Comparison of ENCODE assay signal across 9 mouse cellular contexts in the genomic region with DNA sequence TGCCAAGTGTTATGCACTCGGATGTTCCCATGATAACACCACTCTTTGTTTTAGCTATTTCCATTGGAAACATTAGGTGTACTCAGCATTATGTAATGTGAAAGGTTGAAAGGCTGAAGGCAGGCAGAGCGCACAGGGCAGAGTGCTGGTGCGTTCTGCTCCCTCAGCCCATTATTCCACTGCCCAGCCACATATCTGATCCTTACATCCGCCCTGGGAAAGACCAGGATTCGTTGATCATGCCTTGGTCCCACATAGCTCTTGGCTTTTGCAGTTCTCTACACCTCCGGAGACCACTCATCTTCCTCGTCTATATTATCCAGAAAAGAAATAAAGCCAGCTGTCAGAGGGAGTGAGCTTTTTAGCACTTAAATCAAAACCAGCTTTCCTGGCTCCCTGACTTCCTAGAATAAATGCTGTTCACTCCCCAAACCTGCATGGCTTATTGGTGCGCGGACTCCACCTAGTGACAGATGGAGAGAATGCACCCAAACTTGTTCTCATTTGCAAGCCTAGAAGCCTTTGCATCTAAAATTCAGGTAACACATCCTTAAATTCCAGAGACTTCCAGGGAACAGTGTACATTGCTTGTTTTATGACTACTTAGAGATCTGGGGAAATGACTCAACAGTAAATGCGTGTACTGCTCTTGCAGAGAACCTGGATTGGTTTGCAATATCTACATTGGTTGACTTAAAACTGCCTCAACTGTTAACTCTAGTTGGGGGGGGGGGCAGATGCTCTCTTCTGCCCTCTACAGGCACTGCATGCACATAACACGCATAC. TPM values are rescaled to one million over a fixed set of nuclear protein-coding genes. Genes with fewer than 3 reads are reported as not detected.
A peak's percentile ranks its signal among the peaks of the same experiment; 100 is the strongest.
DNase-seq lines count a peak whose midpoint lies in the region; ATAC-seq lines count a peak whose summit lies in the region.
"Had no signal": no experiment of that assay in that cellular context is flagged by ENCODE, and none has a peak within 500 bp of the region (broad histone marks: within the 10 kb centered on the region; RNA-seq: fewer than 3 reads in every experiment).

No protein-coding gene starts in this region.

- no peak overlapping the region for H3K4me2 ChIP-seq in intestine, embryonic 14.5 days (ENCODE audit: low read length)
- no peak overlapping the region for H3K4me2 ChIP-seq in intestine, embryonic 16.5 days (ENCODE audit: low read depth, low read length)
- 0 out of 2 replicates have a peak overlapping the region, but pooled peaks have one; percentile 22 for H3K4me2 ChIP-seq in kidney, embryonic 15.5 days
- peak overlapping the region; percentile 31; the same call in 1 of the 2 replicates for H3K4me2 ChIP-seq in limb, embryonic 12.5 days
- H3K4me2 ChIP-seq in neural tube, embryonic 11.5 days (ENCODE audit: low read depth) = no peak overlapping the region

- no peaks in the 10 kb centered on the region for H3K9me3 ChIP-seq in intestine, embryonic 14.5 days (ENCODE audit: control insufficient read depth, low read length)
- no peaks in the 10 kb centered on the region for H3K9me3 ChIP-seq in intestine, embryonic 16.5 days (ENCODE audit: control insufficient read depth, low read length)
- H3K9me3 ChIP-seq in kidney, embryonic 15.5 days (replicated peaks) = no peaks in the 10 kb centered on the region
- no peaks in the 10 kb centered on the region for H3K9me3 ChIP-seq in limb, embryonic 12.5 days
- no peaks in the 10 kb centered on the region for H3K9me3 ChIP-seq in neural tube, embryonic 11.5 days (ENCODE audit: control insufficient read depth, low read length)

- H3K4me3 ChIP-seq in intestine, embryonic 14.5 days (ENCODE audit: low read depth, low read length) = no peak overlapping the region
- H3K4me3 ChIP-seq in intestine, embryonic 16.5 days (ENCODE audit: low read length) = no peak overlapping the region
- H3K4me3 ChIP-seq in kidney, embryonic 15.5 days (replicated peaks) = no peak overlapping the region
- no peak overlapping the region for H3K4me3 ChIP-seq in limb, embryonic 12.5 days (replicated peaks)
- no peak overlapping the region for H3K4me3 ChIP-seq in neural tube, embryonic 11.5 days (ENCODE audit: low read depth, low read length)

- no peak overlapping the region for H3K9ac ChIP-seq in intestine, embryonic 14.5 days (ENCODE audit: low read length)
- no peak overlapping the region for H3K9ac ChIP-seq in intestine, embryonic 16.5 days (ENCODE audit: low read depth, low read length)
- no peak overlapping the region for H3K9ac ChIP-seq in kidney, embryonic 15.5 days
- H3K9ac ChIP-seq in limb, embryonic 12.5 days (replicated peaks) = no peak overlapping the region
- no peak overlapping the region for H3K9ac ChIP-seq in neural tube, embryonic 11.5 days (ENCODE audit: low read length)

- H3K4me1 ChIP-seq in intestine, embryonic 14.5 days (replicated peaks; ENCODE audit: control insufficient read depth, insufficient read depth, low read length) = no peaks in the 10 kb centered on the region
- H3K4me1 ChIP-seq in intestine, embryonic 16.5 days (ENCODE audit: control insufficient read depth, insufficient read depth, low read length) = no peaks in the 10 kb centered on the region
- 0 out of 2 replicates have a peak, but pooled peaks cover 2% of the 10 kb centered on the region for H3K4me1 ChIP-seq in kidney, embryonic 15.5 days
- H3K4me1 ChIP-seq in limb, embryonic 12.5 days (replicated peaks) = 0 out of 2 replicates have a peak, but pooled peaks cover 5% of the 10 kb centered on the region
- no peaks in the 10 kb centered on the region for H3K4me1 ChIP-seq in neural tube, embryonic 11.5 days (ENCODE audit: control insufficient read depth, insufficient read depth, low read length)

- no peaks in the 10 kb centered on the region for H3K27me3 ChIP-seq in intestine, embryonic 14.5 days (replicated peaks; ENCODE audit: control insufficient read depth, insufficient read depth, low read length)
- H3K27me3 ChIP-seq in intestine, embryonic 16.5 days (replicated peaks; ENCODE audit: control insufficient read depth, insufficient read depth, low read length) = no peaks in the 10 kb centered on the region
- 0 out of 2 replicates have a peak, but pooled peaks cover 3% of the 10 kb centered on the region for H3K27me3 ChIP-seq in kidney, embryonic 15.5 days
- 0 out of 2 replicates have a peak, but pooled peaks cover 4% of the 10 kb centered on the region for H3K27me3 ChIP-seq in limb, embryonic 12.5 days
- no peaks in the 10 kb centered on the region for H3K27me3 ChIP-seq in neural tube, embryonic 11.5 days (ENCODE audit: control insufficient read depth, insufficient read depth, low read length)

- ATAC-seq in intestine, embryonic 14.5 days (replicated peaks; ENCODE audit: low FRiP score, low TSS enrichment, low read depth) = no peak; the same call in 1 of the 2 replicates
- no peak for ATAC-seq in intestine, embryonic 16.5 days
- ATAC-seq in kidney, embryonic 15.5 days (replicated peaks; ENCODE audit: low FRiP score) = 0 out of 2 replicates have a peak, but pooled peaks have one; percentile 16
- peak; percentile 68 for ATAC-seq in limb, embryonic 12.5 days (ENCODE audit: insufficient number of reproducible peaks, insufficient read depth, low FRiP score, low TSS enrichment, low read depth)
- ATAC-seq in neural tube, embryonic 11.5 days (ENCODE audit: insufficient read depth, low FRiP score, low TSS enrichment) = peak; percentile 38; the same call in 1 of the 2 replicates

- DNase-seq in intestine, embryonic 14.5 days (ENCODE audit: low spot score) = peak; percentile 89
- DNase-seq in cerebellum, postnatal 14 days = peak; percentile 88 to 89
- DNase-seq in frontal cortex, postnatal 14 days (ENCODE audit: low spot score in 2 of 2) = peak; percentile 80 to 92
- DNase-seq in neural tube, embryonic 11.5 days (ENCODE audit: low spot score) = peak; percentile 79
- peak; percentile 18 to 29 for DNase-seq in thymus, postnatal 36 days

- H3K27ac ChIP-seq in intestine, embryonic 14.5 days (ENCODE audit: low read depth) = no peak overlapping the region
- no peak overlapping the region for H3K27ac ChIP-seq in intestine, embryonic 16.5 days (ENCODE audit: low read length)
- H3K27ac ChIP-seq in kidney, embryonic 15.5 days = no peak overlapping the region
- no peak overlapping the region for H3K27ac ChIP-seq in limb, embryonic 12.5 days
- no peak overlapping the region for H3K27ac ChIP-seq in neural tube, embryonic 11.5 days (ENCODE audit: low read depth, low read length)

- 35% methylated on average over 11 of the region's 11 CpGs for WGBS in intestine, embryonic 14.5 days
- WGBS in intestine, embryonic 16.5 days = 34% methylated on average over 11 of the region's 11 CpGs
- WGBS in kidney, embryonic 15.5 days = 35% methylated on average over 11 of the region's 11 CpGs
- 32% methylated on average over 11 of the region's 11 CpGs for WGBS in limb, embryonic 12.5 days
- WGBS in neural tube, embryonic 11.5 days = 43% methylated on average over 11 of the region's 11 CpGs

- H3K36me3 ChIP-seq in intestine, embryonic 14.5 days (ENCODE audit: control insufficient read depth, insufficient read depth, low read length) = no peaks in the 10 kb centered on the region
- H3K36me3 ChIP-seq in intestine, embryonic 16.5 days (ENCODE audit: control insufficient read depth, insufficient read depth, low read length) = no peaks in the 10 kb centered on the region
- no peaks in the 10 kb centered on the region for H3K36me3 ChIP-seq in kidney, embryonic 15.5 days
- no peaks in the 10 kb centered on the region for H3K36me3 ChIP-seq in limb, embryonic 12.5 days
- no peaks in the 10 kb centered on the region for H3K36me3 ChIP-seq in neural tube, embryonic 11.5 days (ENCODE audit: control insufficient read depth, insufficient read depth, low read length)

RNA-seq across cellular contexts. Expression of gene Gm8994, which starts 26.3 kb away (rescaled TPM):
- polyA plus RNA-seq in intestine, embryonic 14.5 days (2014; fragmentation: Nextera tagmentation; extraction: Ambion mirVana) = not detected in 2 replicates
- not detected in 2 replicates for polyA plus RNA-seq in intestine, embryonic 16.5 days (2015; fragmentation: Nextera tagmentation; extraction: Ambion mirVana)
- polyA plus RNA-seq in kidney, embryonic 15.5 days (2015; fragmentation: Nextera tagmentation; extraction: Ambion mirVana) = not detected in 2 replicates
- polyA plus RNA-seq in limb, embryonic 12.5 days (2016; fragmentation: Nextera tagmentation; extraction: Ambion mirVana) = not detected in 2 replicates
- polyA plus RNA-seq in neural tube, embryonic 11.5 days (2014; fragmentation: Nextera tagmentation; extraction: Ambion mirVana) = not detected in 2 replicates
- polyA plus RNA-seq: small intestine, adult 2 months had no signal

Comparison
In these comparisons a context has a peak if more than half of its experiments do, and no peak if none do; other contexts are left out.
1. ATAC-seq: peak in kidney, embryonic 15.5 days (single experiment), limb, embryonic 12.5 days (single experiment) and neural tube, embryonic 11.5 days (single experiment); none in intestine, embryonic 14.5 days (single experiment) and intestine, embryonic 16.5 days (single experiment).
2. DNase-seq: peak in every context shown above with its lines; median percentile 89 in intestine, embryonic 14.5 days; 88 in cerebellum, postnatal 14 days; 86 in frontal cortex, postnatal 14 days; 79 in neural tube, embryonic 11.5 days; 24 in thymus, postnatal 36 days.
3. H3K4me2 ChIP-seq: peak in kidney, embryonic 15.5 days (single experiment) and limb, embryonic 12.5 days (single experiment); none in intestine, embryonic 14.5 days (single experiment), intestine, embryonic 16.5 days (single experiment) and neural tube, embryonic 11.5 days (single experiment).